Mouse (Mus musculus) lung, embryonic 16.5 days (tissue): ENCODE results near the gene Gm20219. TPM values are rescaled to one million over a fixed set of nuclear protein-coding genes. Genes with fewer than 3 reads are reported as not detected.

Source experiments
- ATAC-seq: fragments of 200-750 bp; cut with Nextera tagmentation; 2 replicates; pipeline ENCODE4 v1.8.0; 2017; ENCODE audit warnings: low read depth, mild to moderate bottlenecking, moderate library complexity
- H3K27ac ChIP-seq: fragments of 300-500 bp; sonication (generic); 2 replicates; pipeline ENCODE4 v1.5.1; 2014; ENCODE audit warnings: mild to moderate bottlenecking, control low read depth, low read length
- H3K27me3 ChIP-seq: fragments of 300-500 bp; sonication (generic); 2 replicates; pipeline ENCODE4 v1.6.1; 2014; ENCODE audit warnings: low read depth, low read length, mixed read lengths; ENCODE audit not compliant: control insufficient read depth, insufficient read depth
- H3K36me3 ChIP-seq: fragments of 300-500 bp; sonication (generic); 2 replicates; pipeline ENCODE4 v1.6.1; 2014; ENCODE audit warnings: low read length; ENCODE audit not compliant: control insufficient read depth, insufficient read depth
- H3K4me1 ChIP-seq: fragments of 300-500 bp; sonication (generic); replicated peaks from 2 replicates; pipeline ENCODE4 v1.6.1; 2014; ENCODE audit warnings: low read length, mixed read lengths; ENCODE audit not compliant: control insufficient read depth, insufficient read depth
- H3K4me2 ChIP-seq: fragments of 300-500 bp; sonication (generic); 2 replicates; pipeline ENCODE4 v1.6.1; 2014; ENCODE audit warnings: low read depth, low read length, control low read depth
- H3K4me3 ChIP-seq: fragments of 300-500 bp; sonication (generic); 2 replicates; pipeline ENCODE4 v1.5.1; 2014; ENCODE audit warnings: mild to moderate bottlenecking, low read length, control low read depth
- H3K9ac ChIP-seq: fragments of 300-500 bp; sonication (generic); 2 replicates; pipeline ENCODE4 v1.6.1; 2014; ENCODE audit warnings: low read length, control low read depth
- H3K9me3 ChIP-seq: fragments of 300-500 bp; sonication (generic); 2 replicates; pipeline ENCODE4 v1.6.1; 2016; ENCODE audit warnings: low read length; ENCODE audit not compliant: control insufficient read depth
- WGBS: fragments of 180-500 bp; shearing (Covaris S2); extraction: QIAGEN DNeasy Blood & Tissue Kit; methylation state at CpG from one replicate; pipeline ENCODE4 v1.1.7; 2014; 5-methylcytosine and 5-hydroxymethylcytosine counted together
- polyA plus RNA-seq: library from polyadenylated mRNA; unstranded; fragments of >200 nt; fragmentation: Nextera tagmentation; extraction: Ambion mirVana; gene quantifications from 2 replicates; pipeline ENCODE4 v1.2.1, GENCODE M21; 2015

Gene Gm20219
- polyA plus RNA-seq, 1 experiment from 2014 or later = 4.9 TPM

- 7% methylated on average over 60 of the region's 60 CpGs for WGBS
- Histone ChIP-seq H3K4me2 (peak overlapping the region; percentile 48), H3K9me3 (peaks cover 5% of the 10 kb centered on the region; the same call in 1 of the 2 replicates), H3K4me3 (peak overlapping the region; percentile 34), H3K9ac (peak overlapping the region; percentile 21; the same call in 1 of the 2 replicates), H3K27me3 (peaks cover 43% of the 10 kb centered on the region), H3K36me3 (no peaks in the 10 kb centered on the region), H3K27ac (no peak overlapping the region), H3K4me1 (peaks cover 19% of the 10 kb centered on the region)
- no peak for ATAC-seq
Measured at GRCm38 (mm10) chr17:56510970-56511706, 43.0 kb downstream of the Gm20219 start.

GRCm38 (mm10) chr17:56510473-56510969 lies 43.7 kb downstream of the Gm20219 start:
- peaks cover 5% of the 10 kb centered on the region; the same call in 1 of the 2 replicates for H3K9me3 ChIP-seq
- H3K9ac ChIP-seq = no peak overlapping the region
- no peak for ATAC-seq
- H3K27ac ChIP-seq = no peak overlapping the region
- WGBS = 28% methylated on average over 27 of the region's 27 CpGs
- H3K27me3 ChIP-seq = peaks cover 43% of the 10 kb centered on the region
- H3K4me2 ChIP-seq = no peak overlapping the region
- H3K4me3 ChIP-seq = no peak overlapping the region; the same call in 1 of the 2 replicates
- H3K4me1 ChIP-seq = peaks cover 13% of the 10 kb centered on the region
- H3K36me3 ChIP-seq = no peaks in the 10 kb centered on the region

DNA sequence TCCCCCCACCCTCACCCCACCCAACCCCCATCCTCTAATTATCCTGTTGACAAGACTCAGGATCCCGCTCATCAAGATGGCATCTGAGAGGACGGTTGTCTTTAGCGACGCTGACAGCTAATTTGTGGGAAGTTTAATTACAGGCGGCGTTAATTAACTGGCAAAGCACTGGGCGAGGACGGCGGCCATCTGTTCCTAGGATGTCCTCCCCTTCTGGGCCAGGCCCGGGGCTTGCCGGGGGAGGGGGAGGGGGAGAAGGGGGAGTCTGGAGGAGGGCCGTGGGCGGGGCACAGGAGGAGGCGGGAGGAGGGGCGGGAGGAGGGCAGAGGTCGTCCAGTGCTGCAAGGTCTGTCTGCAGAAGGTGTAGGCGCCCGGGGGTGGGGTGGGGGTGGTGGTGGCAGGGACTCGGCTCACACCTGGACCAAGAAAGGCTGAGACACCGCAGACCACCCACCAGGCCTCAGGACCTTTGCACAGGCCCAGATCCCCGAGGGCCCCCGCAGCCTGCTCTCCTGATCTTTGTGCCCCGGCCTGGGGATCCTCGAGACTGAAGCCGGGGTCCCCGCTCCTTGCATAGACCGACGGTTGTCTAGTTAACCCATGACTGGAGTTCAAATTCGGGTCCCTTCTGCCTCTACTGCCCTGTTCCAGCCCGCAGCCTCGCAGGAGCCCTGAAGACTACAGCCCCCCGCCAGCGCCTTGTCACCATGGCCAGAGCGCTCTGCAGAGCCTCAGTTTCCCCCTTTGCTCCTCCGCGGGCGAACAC lies 44.3 kb downstream of the Gm20219 start:
- peaks cover 43% of the 10 kb centered on the region for H3K27me3 ChIP-seq
- no peak for ATAC-seq
- no peaks in the 10 kb centered on the region for H3K36me3 ChIP-seq
- peaks cover 12% of the 10 kb centered on the region for H3K4me1 ChIP-seq
- H3K9me3 ChIP-seq = peaks cover 5% of the 10 kb centered on the region; the same call in 1 of the 2 replicates
- 9% methylated on average over 33 of the region's 37 CpGs for WGBS
- 0 out of 2 replicates have a peak overlapping the region, but pooled peaks have one; percentile 15 for H3K4me3 ChIP-seq
- no peak overlapping the region for H3K4me2 ChIP-seq
- H3K27ac ChIP-seq = no peak overlapping the region
- no peak overlapping the region for H3K9ac ChIP-seq

DNA sequence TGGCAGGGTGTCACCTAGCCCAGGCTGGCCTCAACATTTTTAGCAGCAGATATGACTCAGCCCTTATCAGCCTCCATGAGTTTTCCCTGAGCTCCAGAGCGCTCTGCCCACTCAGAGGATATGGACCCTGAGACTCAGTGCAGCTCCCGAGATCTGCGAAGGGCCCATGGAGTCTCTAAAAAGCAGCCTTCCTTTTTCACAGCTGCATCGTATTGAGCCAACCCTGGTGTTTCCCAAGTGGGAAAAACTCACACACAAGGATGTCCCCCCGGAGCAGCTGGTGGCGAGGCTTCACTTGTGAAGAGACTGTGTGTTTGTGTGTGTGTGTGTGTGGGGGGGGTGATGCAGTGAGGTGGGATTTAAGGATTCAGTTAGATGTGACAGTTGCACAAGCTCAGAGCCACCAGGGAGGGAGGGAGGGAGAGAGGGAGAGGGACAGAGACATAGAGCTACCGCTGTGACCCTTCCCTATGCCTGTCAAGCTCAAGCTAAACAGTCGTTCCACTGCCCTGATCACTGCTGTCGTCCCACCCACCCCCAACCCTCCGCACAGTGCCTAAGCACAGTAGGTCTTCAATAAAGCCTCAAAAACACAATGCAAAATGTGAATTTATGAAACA lies 45.1 kb downstream of the Gm20219 start:
- H3K9ac ChIP-seq = no peak overlapping the region
- no peak for ATAC-seq
- H3K4me1 ChIP-seq = peaks cover 12% of the 10 kb centered on the region
- no peak overlapping the region for H3K4me3 ChIP-seq
- H3K4me2 ChIP-seq = no peak overlapping the region
- WGBS = 44% methylated on average over 10 of the region's 10 CpGs
- H3K36me3 ChIP-seq = no peaks in the 10 kb centered on the region
- H3K27me3 ChIP-seq = peaks cover 43% of the 10 kb centered on the region
- H3K27ac ChIP-seq = no peak overlapping the region
- H3K9me3 ChIP-seq = peaks cover 5% of the 10 kb centered on the region; the same call in 1 of the 2 replicates

GRCm38 (mm10) chr17:56507161-56508068 lies 46.8 kb downstream of the Gm20219 start:
- Histone ChIP-seq H3K4me3 (peak overlapping the region; percentile 66), H3K36me3 (no peaks in the 10 kb centered on the region), H3K9ac (peak overlapping the region; percentile 88), H3K4me1 (peaks cover 12% of the 10 kb centered on the region), H3K4me2 (peak overlapping the region; percentile 99), H3K27ac (peak overlapping the region; percentile 82), H3K9me3 (peaks cover 5% of the 10 kb centered on the region; the same call in 1 of the 2 replicates), H3K27me3 (peaks cover 38% of the 10 kb centered on the region)
- under 1% methylated on average over 42 of the region's 42 CpGs for WGBS
- peak; percentile 97 for ATAC-seq

- Histone ChIP-seq H3K27me3 (peaks cover 30% of the 10 kb centered on the region), H3K9ac (peak overlapping the region; percentile 88), H3K4me3 (peak overlapping the region; percentile 66), H3K27ac (peak overlapping the region; percentile 82; the same call in 1 of the 2 replicates), H3K9me3 (peaks cover 1% of the 10 kb centered on the region; the same call in 1 of the 2 replicates), H3K4me1 (peaks cover 9% of the 10 kb centered on the region), H3K4me2 (peak overlapping the region; percentile 99), H3K36me3 (no peaks in the 10 kb centered on the region)
- ATAC-seq = no peak
- WGBS = 54% methylated on average over 15 of the region's 15 CpGs
Measured at GRCm38 (mm10) chr17:56506417-56507065, 47.6 kb downstream of the Gm20219 start.

GRCm38 (mm10) chr17:56505401-56505800 lies 48.8 kb downstream of the Gm20219 start:
- no peak for ATAC-seq
- 83% methylated on average over 10 of the region's 10 CpGs for WGBS

GRCm38 (mm10) chr17:56502526-56502925 lies 51.7 kb downstream of the Gm20219 start:
- H3K9me3 ChIP-seq = no peaks in the 10 kb centered on the region
- H3K27ac ChIP-seq = no peak overlapping the region
- WGBS = 23% methylated on average over 9 of the region's 9 CpGs
- no peak overlapping the region for H3K4me2 ChIP-seq
- no peak overlapping the region for H3K4me3 ChIP-seq
- peak; percentile 72 for ATAC-seq
- no peak overlapping the region for H3K9ac ChIP-seq
- H3K27me3 ChIP-seq = no peaks in the 10 kb centered on the region
- no peaks in the 10 kb centered on the region; the same call in 1 of the 2 replicates for H3K4me1 ChIP-seq
- H3K36me3 ChIP-seq = no peaks in the 10 kb centered on the region

More at GRCm38 (mm10) chr17:56505401-56505800, 48.8 kb downstream of the Gm20219 start:
- Histone ChIP-seq H3K27me3 (peaks cover 18% of the 10 kb centered on the region), H3K4me2 (no peak overlapping the region), H3K4me1 (peaks cover 5% of the 10 kb centered on the region), H3K4me3 (no peak overlapping the region), H3K9me3 (no peaks in the 10 kb centered on the region), H3K27ac (no peak overlapping the region), H3K9ac (no peak overlapping the region), H3K36me3 (no peaks in the 10 kb centered on the region)
